Mouse (Mus musculus): ENCODE measurements around the gene Zfp839.

- TF ChIP-seq POLR2A (IDR thresholded peaks at IDR 0.05; ENCODE audit: extremely low read depth, insufficient read depth, low read length) (no peak), CTCF (IDR thresholded peaks at IDR 0.05; ENCODE audit: low read depth, low read length) (no peak)
Observed at GRCm38 (mm10) chr12:110828908-110829307, 21.1 kb upstream of the Zfp839 start.
